Mouse (Mus musculus): ENCODE measurements at regions not wholly inside any gene's neighbourhood (a gene's known extent, or its start where the extent isn't known, plus 50 kb on each side); places are given as distances from the start of the nearest gene placed in this dataset.

GRCm38 (mm10) chr10:21740256-21740655, 141.7 kb upstream of the Sgk1 start:
- DNase-seq, result no peak

DNA sequence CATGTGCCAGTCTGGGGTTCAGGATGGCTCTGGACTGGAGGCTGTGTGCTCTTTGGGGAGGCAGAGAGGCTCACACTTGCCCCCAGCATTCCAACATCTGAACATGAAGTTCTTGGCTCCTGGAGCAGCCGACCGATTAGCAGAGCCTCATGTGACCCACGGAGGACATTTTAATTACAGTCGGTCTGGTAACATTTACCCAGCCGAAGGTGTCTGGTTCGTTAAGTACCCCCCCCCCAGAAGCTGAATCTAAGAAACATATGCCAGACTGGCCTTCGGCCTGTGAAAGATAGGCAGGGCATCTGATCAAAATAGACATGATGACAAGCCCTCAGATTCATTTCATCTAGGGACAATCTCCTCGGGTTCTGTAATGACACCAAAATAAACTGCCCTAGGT, 140.4 kb upstream of the Sgk1 start:
- peak in 1 of 2 experiments; percentile 5 for DNase-seq

- no peak for DNase-seq
Measured at GRCm38 (mm10) chr10:21741976-21742745, 139.8 kb upstream of the Sgk1 start.

DNA sequence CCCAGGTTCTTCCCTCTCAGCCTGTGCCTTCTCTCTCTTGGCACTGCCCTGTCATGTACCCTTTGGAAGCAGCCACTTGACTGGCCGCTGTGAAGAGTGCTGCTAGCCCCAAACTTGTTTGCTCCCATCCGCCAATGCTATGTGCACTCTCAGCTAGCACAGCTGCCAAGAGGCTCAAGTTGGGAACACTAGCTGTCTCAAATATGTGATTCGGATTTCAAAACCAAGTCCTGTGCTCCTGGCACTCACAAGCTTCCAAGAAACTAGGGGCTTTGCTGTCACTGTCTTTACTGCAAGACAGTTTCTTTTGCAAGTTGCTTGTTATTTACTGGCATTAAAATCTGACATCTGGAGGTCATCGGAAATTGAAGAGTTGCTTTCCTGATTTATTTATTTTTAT, 138.6 kb upstream of the Sgk1 start:
- DNase-seq, result no peak

DNA sequence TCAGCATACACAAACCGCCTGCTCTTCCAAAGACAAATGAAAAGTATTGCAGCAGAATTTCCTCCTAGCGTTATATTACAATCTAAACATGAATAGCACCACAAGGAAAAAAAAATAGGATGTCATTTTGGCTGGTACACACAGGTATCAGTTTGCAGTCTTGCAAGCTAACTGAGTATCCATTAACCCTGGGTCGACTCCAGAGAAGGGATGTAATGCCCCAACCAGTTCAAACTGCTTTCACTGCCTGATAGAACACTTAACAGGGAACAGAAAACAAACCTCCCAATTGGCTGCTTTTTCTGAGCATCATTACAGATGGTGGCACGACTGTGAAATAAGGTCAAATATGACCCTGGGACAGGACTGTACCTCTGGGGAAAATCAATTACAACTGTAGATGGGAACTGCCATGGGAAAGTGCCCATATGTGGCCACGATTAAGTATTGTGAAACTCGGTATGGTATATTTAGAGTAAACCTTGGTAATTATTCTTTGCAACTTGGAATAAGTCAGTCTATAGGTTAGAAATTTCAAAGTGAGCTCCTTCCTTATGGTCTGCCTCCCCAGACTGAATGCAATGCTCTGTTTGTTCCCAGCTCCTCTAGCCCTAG, 137.5 kb upstream of the Sgk1 start:
- no peak for DNase-seq

DNA sequence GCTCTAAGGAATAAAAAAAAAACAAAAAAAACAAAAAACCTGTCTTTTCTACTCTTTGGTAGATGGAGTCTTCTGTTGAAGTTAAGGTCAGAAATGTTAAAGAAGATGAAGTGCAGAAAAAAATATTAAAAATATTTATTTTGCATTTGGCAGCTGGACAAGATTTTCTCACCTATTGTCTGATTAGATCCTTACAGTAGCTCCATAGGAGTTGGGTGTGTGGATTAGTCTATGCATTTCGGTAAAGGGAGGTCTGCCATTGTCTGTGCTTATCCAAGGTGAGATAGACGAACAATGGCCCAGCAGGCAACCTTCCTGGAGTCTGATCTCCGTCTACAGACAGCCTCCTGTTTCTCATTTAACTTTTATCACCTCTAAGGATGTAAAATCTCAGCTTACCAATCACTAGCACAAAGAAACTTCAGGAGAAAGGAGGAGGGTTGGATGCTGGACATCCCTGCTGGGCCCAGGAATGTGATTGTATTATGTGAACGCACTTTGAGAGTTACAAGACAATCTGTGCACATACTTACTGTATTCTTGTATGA, 136.0 kb upstream of the Sgk1 start:
- DNase-seq, result no peak

GRCm38 (mm10) chr10:21746713-21747112, 135.3 kb upstream of the Sgk1 start:
- no peak for DNase-seq

DNA sequence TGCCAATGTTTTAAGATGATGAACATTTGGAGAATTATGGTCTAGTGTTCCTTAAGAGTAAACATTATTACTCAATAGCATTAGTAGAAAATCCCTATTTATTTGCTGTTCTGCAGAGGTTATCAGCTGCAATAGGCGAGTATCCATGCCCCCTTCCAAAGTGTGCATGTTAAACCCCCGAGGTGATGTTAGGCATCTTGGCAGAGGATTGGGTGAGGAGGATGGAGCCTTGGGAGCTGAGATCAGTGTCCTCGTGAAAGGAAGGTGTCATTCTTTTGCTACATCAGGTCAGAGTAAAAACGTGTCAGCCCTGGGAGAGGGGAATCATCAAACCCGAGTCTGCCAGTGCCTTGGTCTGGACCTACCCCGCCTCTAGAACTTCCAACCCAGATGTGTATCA, 130.7 kb upstream of the Sgk1 start:
- DNase-seq, result no peak

DNA sequence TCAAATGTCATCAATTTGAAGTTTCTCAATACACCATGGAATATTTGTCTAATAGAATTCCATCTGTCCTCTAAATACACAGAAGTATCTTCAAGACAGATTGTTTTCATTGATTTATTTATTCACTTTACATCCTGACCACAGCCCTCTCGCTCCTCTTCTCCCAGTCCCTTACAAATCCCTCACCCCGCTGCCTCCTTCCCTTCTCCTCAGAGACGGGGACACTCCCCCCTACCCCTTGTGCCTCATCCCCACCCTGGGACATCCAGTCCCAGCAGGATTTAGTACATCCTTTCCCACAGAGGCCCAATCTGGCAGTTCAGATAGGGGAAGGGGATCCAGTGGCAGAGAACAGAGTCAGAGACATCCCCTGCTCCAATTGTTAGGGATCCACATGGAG, 129.6 kb upstream of the Sgk1 start:
- DNase-seq, result no peak

DNA sequence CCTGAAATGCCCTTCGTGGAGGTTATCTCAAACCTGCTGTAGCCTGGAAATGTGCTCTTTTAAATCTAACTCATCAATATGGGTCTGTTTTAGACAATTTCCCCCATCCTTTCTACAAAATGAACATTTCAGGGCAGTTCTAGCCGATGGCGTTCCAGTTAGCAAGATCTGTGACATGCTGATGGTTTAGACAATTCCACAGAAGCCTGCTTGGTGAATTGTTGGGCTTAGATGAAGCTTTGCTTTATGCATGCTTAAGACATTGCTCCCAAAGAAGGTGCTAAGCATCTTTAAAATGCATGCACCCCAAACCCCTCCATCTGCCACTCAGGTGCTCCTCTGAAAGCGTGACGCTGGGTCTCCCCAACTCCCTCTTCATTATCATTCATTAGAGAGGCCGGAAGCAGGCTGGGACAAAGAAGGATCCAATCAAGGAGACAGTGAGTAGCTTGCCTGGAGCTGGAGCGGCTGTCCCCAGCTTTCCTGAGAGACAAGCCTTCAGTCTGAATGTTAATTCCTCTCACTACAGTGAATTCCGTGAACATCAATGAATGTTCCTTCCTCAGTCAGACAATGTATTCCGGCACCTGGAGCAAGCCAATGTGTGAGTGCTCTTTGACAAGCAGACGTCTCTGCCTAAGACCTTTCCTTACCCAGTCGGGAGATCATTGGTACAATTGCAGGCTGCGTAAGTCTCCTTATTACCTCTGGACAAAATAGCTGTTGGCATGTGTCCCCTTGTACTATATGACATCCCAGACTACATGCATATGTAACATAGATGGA, 127.0 kb upstream of the Sgk1 start:
- DNase-seq, result no peak

DNA sequence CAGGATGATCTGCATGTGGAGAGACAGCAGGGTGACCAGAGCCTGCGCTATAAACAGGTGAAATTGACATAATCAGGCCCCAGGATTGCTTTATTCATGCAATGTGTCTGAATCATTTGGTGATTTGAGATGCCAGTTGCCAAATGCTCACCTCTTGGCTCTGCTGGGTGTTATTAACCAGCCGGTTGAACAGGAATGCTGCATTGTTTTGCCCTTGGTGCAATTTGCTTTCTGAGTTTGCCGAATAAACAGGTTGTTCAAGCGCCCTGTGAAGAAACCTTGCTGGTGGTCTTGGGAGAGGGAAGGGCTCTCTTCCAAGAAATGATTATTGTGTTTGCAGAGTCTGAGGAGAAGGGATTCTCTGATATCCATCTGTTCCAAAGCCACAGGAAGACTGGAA, 126.3 kb upstream of the Sgk1 start:
- no peak for DNase-seq

GRCm38 (mm10) chr10:21756811-21757210, 125.2 kb upstream of the Sgk1 start:
- no peak for DNase-seq

GRCm38 (mm10) chr10:21758122-21758521, 123.9 kb upstream of the Sgk1 start:
- DNase-seq, result no peak

DNA sequence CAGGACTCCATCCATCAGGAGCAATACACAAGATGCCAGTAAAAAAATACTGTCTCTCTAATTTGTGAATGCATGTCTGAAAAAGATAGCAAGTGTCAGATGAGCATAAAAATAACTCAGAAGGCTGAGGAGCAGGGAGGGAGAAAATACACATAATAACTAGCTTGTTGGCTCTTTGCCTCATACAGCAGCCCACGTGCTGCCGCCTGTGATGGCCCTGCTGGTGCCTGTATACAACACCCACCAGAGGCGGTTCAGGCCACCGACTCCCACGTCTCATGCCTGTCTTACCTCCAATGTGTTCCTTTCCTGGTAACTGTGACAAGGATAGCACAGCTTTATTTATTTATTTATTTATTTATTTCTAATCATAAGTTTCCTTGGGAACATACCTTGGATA, 119.5 kb upstream of the Sgk1 start:
- DNase-seq, result no peak

DNA sequence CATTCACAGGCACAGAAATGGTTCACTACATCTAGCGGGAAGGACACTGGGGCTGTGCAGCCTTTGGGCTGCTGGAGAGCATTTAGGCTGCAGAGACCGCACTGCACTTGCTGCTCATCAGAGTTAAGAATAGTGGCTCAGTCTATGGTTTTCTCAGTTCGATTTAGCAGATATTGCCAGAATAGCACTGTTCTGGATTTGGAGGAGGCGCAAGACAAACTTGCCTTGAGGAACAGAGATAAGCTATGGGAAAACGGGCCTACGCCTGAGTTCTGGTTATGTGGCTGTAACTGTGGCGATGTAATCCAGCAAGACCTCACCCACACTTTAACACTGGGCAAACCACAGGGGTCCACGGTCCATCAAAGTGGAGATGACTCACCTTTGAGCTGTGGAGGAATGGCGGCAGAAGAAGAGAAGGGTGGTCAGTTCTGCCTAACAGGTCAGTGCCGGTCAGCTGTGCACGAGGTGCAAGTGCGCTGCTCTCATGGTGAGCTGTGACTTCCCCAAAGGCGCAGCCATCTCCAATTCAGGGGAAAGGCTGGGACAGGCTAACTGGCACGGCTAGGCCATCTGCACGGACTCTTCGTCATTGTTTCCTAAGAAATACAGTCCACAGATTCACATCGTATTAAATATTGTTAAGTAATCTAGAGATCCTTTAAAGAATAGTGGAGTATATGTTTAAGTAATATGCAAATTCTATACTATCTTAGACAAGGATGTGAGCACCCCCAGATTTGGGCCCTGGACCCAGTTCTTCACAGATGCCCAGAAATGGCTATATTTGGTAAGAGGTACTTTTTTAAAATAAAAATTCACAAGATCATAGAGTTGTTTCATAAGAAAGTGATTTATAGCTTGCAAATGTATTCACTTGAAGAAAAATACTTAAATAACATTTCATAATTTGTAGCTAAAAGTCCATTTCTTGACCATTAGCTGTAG, 118.7 kb upstream of the Sgk1 start:
- no peak for DNase-seq

- DNase-seq, result no peak
Measured at GRCm38 (mm10) chr10:21764090-21764489, 117.9 kb upstream of the Sgk1 start.

DNA sequence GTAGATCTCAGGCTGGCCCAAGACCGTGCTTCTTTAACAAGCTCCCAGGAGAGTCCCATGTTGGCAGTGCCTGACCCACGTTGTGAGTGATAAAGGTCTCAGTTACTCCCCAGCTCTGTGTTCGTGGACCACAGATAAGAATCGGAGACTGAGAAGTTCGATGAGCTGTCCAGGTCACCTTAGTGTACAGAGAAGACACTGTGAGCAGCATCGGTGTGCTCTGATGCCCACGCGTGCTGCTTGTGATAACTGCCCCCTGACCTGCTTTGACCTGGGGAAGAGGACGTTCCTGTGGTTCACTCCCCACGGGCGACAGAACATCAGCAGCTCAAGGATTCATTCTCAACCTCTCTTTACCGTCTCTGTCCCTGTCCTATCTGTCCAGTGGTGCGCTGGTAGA, 117.1 kb upstream of the Sgk1 start:
- no peak for DNase-seq

DNA sequence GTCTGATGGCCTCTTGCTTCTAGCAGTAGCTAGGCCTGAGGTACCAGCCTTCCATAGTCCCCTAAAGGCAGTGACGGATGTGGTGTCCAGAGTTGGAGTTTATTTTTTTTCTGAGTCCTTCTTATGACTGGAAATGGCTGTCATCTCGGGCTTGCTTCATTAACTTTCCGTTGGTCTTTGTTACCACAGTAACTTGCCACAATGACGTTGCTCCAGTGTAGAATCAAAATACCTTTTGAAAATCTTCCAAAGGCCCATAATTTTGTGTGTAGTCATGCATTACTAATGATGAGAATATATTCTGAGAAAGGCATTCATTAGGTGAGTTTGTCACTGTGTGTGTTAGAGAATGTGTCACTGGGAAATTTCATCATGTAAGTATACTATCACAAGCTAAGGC, 108.4 kb upstream of the Sgk1 start:
- no peak for DNase-seq

DNA sequence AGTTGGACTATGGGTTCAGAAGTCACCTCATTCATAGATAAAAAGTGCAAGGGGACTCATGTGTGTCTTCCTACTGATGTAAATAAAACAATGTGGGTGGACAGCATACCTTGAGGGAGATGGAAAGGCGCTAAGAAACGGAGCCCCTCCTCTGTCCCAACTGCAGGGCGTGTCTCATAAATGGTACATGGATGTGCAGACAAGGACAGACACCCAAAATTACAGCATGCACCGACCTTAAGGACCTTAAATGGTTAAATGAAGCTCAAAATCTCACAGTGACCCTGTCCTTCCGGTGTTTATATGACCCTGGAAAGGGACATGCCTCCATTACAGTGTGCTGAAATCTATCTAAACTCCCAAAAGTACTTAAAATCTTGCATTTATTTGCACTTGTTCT, 106.5 kb upstream of the Sgk1 start:
- DNase-seq, result no peak

GRCm38 (mm10) chr10:21775911-21776761, 105.8 kb upstream of the Sgk1 start:
- DNase-seq, result no peak

DNA sequence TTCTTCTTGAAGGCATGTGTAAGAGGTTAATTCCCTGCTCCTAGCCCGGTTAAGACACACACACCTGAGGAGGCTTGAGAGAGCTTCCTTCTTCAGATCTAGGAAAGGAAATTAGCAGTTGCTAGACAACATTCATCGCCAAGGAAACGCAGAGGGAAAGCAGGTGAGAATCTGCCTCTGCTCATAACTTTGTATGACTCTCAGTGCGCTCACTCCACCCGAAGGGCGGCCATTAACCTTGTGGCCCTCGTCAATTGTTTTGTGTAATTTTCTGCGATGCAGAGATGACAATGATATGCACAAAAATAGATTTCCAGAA, 105.3 kb upstream of the Sgk1 start:
- DNase-seq, result no peak

DNA sequence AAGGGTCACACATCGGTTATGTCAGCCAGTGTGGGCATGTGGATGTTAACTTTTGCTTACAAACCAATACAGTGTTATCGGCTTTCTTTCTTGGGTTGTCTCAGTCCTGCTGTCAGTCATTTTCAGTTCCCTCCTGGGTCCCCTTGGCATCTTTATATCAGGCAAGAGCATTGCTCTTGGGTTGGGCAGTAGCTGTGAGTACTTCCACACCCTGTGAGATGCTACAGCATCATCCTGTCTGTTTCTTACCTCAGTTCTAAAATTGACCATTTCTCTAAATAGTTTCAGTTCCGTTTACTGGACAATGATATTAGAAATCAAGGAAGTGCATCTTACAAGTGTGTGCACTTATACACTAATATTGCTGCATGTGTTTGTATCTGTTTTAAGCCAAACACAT, 104.9 kb upstream of the Sgk1 start:
- DNase-seq, result no peak

Measured in kidney, postnatal 4 days (tissue).